Mouse (Mus musculus) left cerebral cortex, adult 9 months (tissue): ENCODE measurements around the gene Rraga.

ENCODE experiments used
- DNase-seq, 2 experiments: peaks; one replicate each; pipeline ENCODE4 v3.0.0; 2022; ENCODE audit warnings: low spot score in 2 of 2

Gene Rraga

GRCm38 (mm10) chr4:86575283-86575983 lies at the start of gene Rraga:
Gene Rraga, plus strand, starts transcription at chr4:86575668.
- DNase-seq: peak; percentile 84 to 94

GRCm38 (mm10) chr4:86527162-86528136 lies 48.0 kb upstream of the Rraga start:
- DNase-seq: no peak

- DNase-seq: no peak
Measured at GRCm38 (mm10) chr4:86529161-86529560, 46.3 kb upstream of the Rraga start.

GRCm38 (mm10) chr4:86533406-86534090 lies 41.9 kb upstream of the Rraga start:
- no peak for DNase-seq

- no peak for DNase-seq
Measured at GRCm38 (mm10) chr4:86534091-86534481, 41.4 kb upstream of the Rraga start.

- DNase-seq: no peak
Measured at GRCm38 (mm10) chr4:86537972-86538371, 37.5 kb upstream of the Rraga start.

GRCm38 (mm10) chr4:86538936-86539335 lies 36.5 kb upstream of the Rraga start:
- DNase-seq: no peak

- DNase-seq: no peak
Measured at GRCm38 (mm10) chr4:86541573-86541972, 33.9 kb upstream of the Rraga start.

GRCm38 (mm10) chr4:86543999-86544398 lies 31.5 kb upstream of the Rraga start:
- DNase-seq: no peak

GRCm38 (mm10) chr4:86545615-86546014 lies 29.9 kb upstream of the Rraga start:
- DNase-seq: no peak

GRCm38 (mm10) chr4:86548332-86548731 lies 27.1 kb upstream of the Rraga start:
- no peak for DNase-seq

GRCm38 (mm10) chr4:86555035-86555707 lies 20.3 kb upstream of the Rraga start:
- no peak for DNase-seq

- DNase-seq: no peak
Measured at GRCm38 (mm10) chr4:86557371-86557770, 18.1 kb upstream of the Rraga start.

GRCm38 (mm10) chr4:86558228-86558627 lies 17.2 kb upstream of the Rraga start, which contains the start of gene Saxo1:
Gene Saxo1, minus strand, starts transcription at chr4:86558328.
- DNase-seq: no peak

- DNase-seq: no peak
Measured at GRCm38 (mm10) chr4:86559006-86559405, 16.5 kb upstream of the Rraga start.

- DNase-seq: no peak
Measured at GRCm38 (mm10) chr4:86561061-86561460, 14.4 kb upstream of the Rraga start.

GRCm38 (mm10) chr4:86574939-86575282 lies 557 bp upstream of the Rraga start:
- DNase-seq: peak in 1 of 2 experiments; percentile 15

GRCm38 (mm10) chr4:86576120-86576541 lies 663 bp downstream of the Rraga start:
- peak in 1 of 2 experiments; percentile 39 for DNase-seq

GRCm38 (mm10) chr4:86576630-86577225 lies 1.3 kb downstream of the Rraga start:
- DNase-seq: no peak

GRCm38 (mm10) chr4:86580056-86580455 lies 4.6 kb downstream of the Rraga start:
- DNase-seq: no peak

- no peak for DNase-seq
Measured at GRCm38 (mm10) chr4:86580591-86580990, 5.1 kb downstream of the Rraga start.
